Comparison of ENCODE assay signal across 9 mouse cellular contexts in the genomic region with DNA sequence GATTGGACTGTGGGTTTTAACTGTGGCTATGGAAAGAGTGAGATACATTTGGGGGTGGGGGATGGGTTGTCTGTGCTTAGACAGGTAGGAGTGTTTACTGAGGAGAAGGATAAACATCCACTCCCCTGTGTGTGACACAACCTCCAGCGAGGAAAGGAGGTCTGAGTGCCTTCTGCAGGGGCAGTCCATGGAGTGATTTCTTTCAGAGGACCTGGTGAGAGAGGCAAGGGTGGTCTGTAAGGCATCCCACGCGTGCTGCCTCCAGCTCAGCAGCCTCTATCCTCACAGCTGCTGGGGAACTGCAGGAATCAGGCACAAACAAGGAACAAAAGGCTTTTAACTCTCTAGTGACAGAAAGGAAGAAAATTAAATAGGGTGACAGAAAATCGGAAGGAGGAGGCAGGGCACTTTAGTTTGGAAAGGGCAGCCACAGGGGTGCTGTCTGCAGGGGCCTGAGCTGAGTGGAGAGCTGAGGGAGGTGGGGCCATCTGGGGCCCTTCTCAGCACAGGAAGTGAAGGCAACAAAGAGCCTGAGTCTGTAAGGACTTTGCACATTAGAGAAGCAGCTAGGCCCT. TPM values are rescaled to one million over a fixed set of nuclear protein-coding genes. Genes with fewer than 3 reads are reported as not detected.
DNase-seq lines count a peak whose midpoint lies in the region; ATAC-seq and TF ChIP-seq lines count a peak whose summit lies in the region.
"Had no signal": no experiment of that assay in that cellular context is flagged by ENCODE, and none has a peak within 500 bp of the region (broad histone marks: within the 10 kb centered on the region; RNA-seq: fewer than 3 reads in every experiment).

No protein-coding gene starts in this region.

- WGBS in hindbrain, embryonic 13.5 days = 7% methylated on average over 4 of the region's 4 CpGs
- 5% methylated on average over 4 of the region's 4 CpGs for WGBS in midbrain, embryonic 16.5 days

- no peaks in the 10 kb centered on the region for H3K27me3 ChIP-seq in MEL (ENCODE audit: control insufficient read depth in 1 of 2, insufficient read depth in 2 of 2, low read length in 2 of 2)
- 0 out of 2 replicates have a peak, but pooled peaks cover 3% of the 10 kb centered on the region for H3K27me3 ChIP-seq in hindbrain, embryonic 13.5 days
- H3K27me3 ChIP-seq in midbrain, embryonic 16.5 days (ENCODE audit: control insufficient read depth, insufficient read depth, low read depth, low read length) = no peaks in the 10 kb centered on the region

- H3K4me1 ChIP-seq in MEL (ENCODE audit: control insufficient read depth in 1 of 2, insufficient read depth in 2 of 2, low read length in 2 of 2) = peaks cover 0 to 12% of the 10 kb centered on the region in 2 experiments; a peak in 2 of 4 replicates
- peaks cover 12% of the 10 kb centered on the region for H3K4me1 ChIP-seq in hindbrain, embryonic 13.5 days (replicated peaks)
- H3K4me1 ChIP-seq in midbrain, embryonic 16.5 days (ENCODE audit: control insufficient read depth, insufficient read depth, low read length) = peaks cover 8% of the 10 kb centered on the region

- H3K27ac ChIP-seq in MEL (ENCODE audit: control insufficient read depth, low read depth, low read length) = peak overlapping the region; percentile 64; the same call in 1 of the 2 replicates
- H3K27ac ChIP-seq in hindbrain, embryonic 13.5 days = peak overlapping the region; percentile 35
- H3K27ac ChIP-seq in midbrain, embryonic 16.5 days (ENCODE audit: low read length) = no peak overlapping the region

- H3K36me3 ChIP-seq in MEL (ENCODE audit: control insufficient read depth in 1 of 2, insufficient read depth in 2 of 2, low read length in 2 of 2) = peaks cover 0 to 10% of the 10 kb centered on the region in 2 experiments; a peak in 2 of 4 replicates
- no peaks in the 10 kb centered on the region for H3K36me3 ChIP-seq in hindbrain, embryonic 13.5 days
- H3K36me3 ChIP-seq in midbrain, embryonic 16.5 days (ENCODE audit: control insufficient read depth, insufficient read depth, low read length) = no peaks in the 10 kb centered on the region

- H3K4me3 ChIP-seq in MEL (ENCODE audit: control insufficient read depth in 1 of 2, insufficient read depth in 1 of 2, low read depth in 2 of 2, low read length in 2 of 2) = no peak overlapping the region
- H3K4me3 ChIP-seq in hindbrain, embryonic 13.5 days = no peak overlapping the region
- H3K4me3 ChIP-seq in midbrain, embryonic 16.5 days (ENCODE audit: low read depth, low read length) = no peak overlapping the region

- no peak overlapping the region for H3K9ac ChIP-seq in MEL (ENCODE audit: control insufficient read depth, low read depth, low read length, poor library complexity, severe bottlenecking)
- H3K9ac ChIP-seq in hindbrain, embryonic 13.5 days = 0 out of 2 replicates have a peak overlapping the region, but pooled peaks have one; percentile 24
- H3K9ac ChIP-seq in midbrain, embryonic 16.5 days (ENCODE audit: low read depth, low read length) = peak overlapping the region; percentile 17; the same call in 1 of the 2 replicates

- H3K4me2 ChIP-seq in hindbrain, embryonic 13.5 days = 0 out of 2 replicates have a peak overlapping the region, but pooled peaks have one; percentile 1
- H3K4me2 ChIP-seq in midbrain, embryonic 16.5 days (ENCODE audit: low read length) = no peak overlapping the region

- no peak for TF ChIP-seq EP300 in MEL (IDR thresholded peaks at IDR 0.05; ENCODE audit: low read depth in 1 of 2, low read length in 2 of 2)

- H3K79me2 ChIP-seq in MEL (ENCODE audit: control insufficient read depth, insufficient read depth, low read length, poor library complexity) = no peaks in the 10 kb centered on the region; the same call in 1 of the 2 replicates

- TF ChIP-seq POLR2A in MEL (IDR thresholded peaks at IDR 0.05; ENCODE audit: control insufficient read depth in 1 of 2, insufficient read depth in 1 of 2, low read depth in 1 of 2, low read length in 2 of 2, poor library complexity in 1 of 2) = no peak

- no peaks in the 10 kb centered on the region for H3K9me3 ChIP-seq in MEL (replicated peaks; ENCODE audit: insufficient read depth, low read length)
- H3K9me3 ChIP-seq in hindbrain, embryonic 13.5 days = no peaks in the 10 kb centered on the region
- H3K9me3 ChIP-seq in midbrain, embryonic 16.5 days (replicated peaks; ENCODE audit: control insufficient read depth, low read length, poor library complexity, severe bottlenecking) = no peaks in the 10 kb centered on the region

- no peak for TF ChIP-seq CTCF in MEL (IDR thresholded peaks at IDR 0.05 in 2 of 3, conservative IDR thresholded peaks at IDR 0.05 in 1 of 3; ENCODE audit: control insufficient read depth in 1 of 3, insufficient read depth in 1 of 3, low read depth in 2 of 3, low read length in 3 of 3, poor library complexity in 1 of 3, severe bottlenecking in 1 of 3)

- ATAC-seq in hindbrain, embryonic 13.5 days (ENCODE audit: low FRiP score) = no peak; the same call in 1 of the 2 replicates
- peak; percentile 79 for ATAC-seq in midbrain, embryonic 16.5 days

- DNase-seq in B cell, adult 2 months = peak; percentile 32 to 42
- DNase-seq in MEL (ENCODE audit: low read depth, low spot score) = no peak
- DNase-seq in left cerebral cortex, adult 8-10 months (ENCODE audit: low spot score in 2 of 2) = no peak
- DNase-seq in left cerebral cortex, postnatal 14 days (ENCODE audit: low spot score in 2 of 2) = no peak
- no peak for DNase-seq in left cerebral cortex, postnatal 36 days (ENCODE audit: low spot score in 2 of 2)
- DNase-seq in right cerebral cortex, postnatal 4 days = no peak
- DNase-seq: kidney, adult 9 months had no signal

- no peak for TF ChIP-seq RAD21 in MEL (IDR thresholded peaks at IDR 0.05; ENCODE audit: low read depth, low read length)

- intact Hi-C loops in left cerebral cortex, postnatal 14 days (cut with DNase I) = no loop called here
- intact Hi-C loops in left cerebral cortex, postnatal 36 days (cut with DNase I) = no loop called here

TF ChIP-seq in MEL, 35 proteins besides CTCF, POLR2A, EP300 and RAD21:
- no peak for TF ChIP-seq SMC3 (IDR thresholded peaks at IDR 0.05; ENCODE audit: low read depth, low read length)
- TF ChIP-seq MAX (IDR thresholded peaks at IDR 0.05; ENCODE audit: low read length) = no peak
- TF ChIP-seq HCFC1 (IDR thresholded peaks at IDR 0.05; ENCODE audit: low read depth, low read length) = no peak
- no peak for TF ChIP-seq GABPA (IDR thresholded peaks at IDR 0.05; ENCODE audit: low read depth, low read length)
- no peak for TF ChIP-seq MAZ (IDR thresholded peaks at IDR 0.05; ENCODE audit: low read depth, low read length)
- TF ChIP-seq ZMIZ1 (IDR thresholded peaks at IDR 0.05; ENCODE audit: low read depth, low read length) = no peak
- no peak for TF ChIP-seq TBP (IDR thresholded peaks at IDR 0.05; ENCODE audit: low read depth, low read length)
- TF ChIP-seq ZNF384 (IDR thresholded peaks at IDR 0.05; ENCODE audit: low read depth, low read length) = no peak
- no peak for TF ChIP-seq MXI1 (IDR thresholded peaks at IDR 0.05; ENCODE audit: low read depth, low read length)
- no peak for TF ChIP-seq KAT2A (conservative IDR thresholded peaks at IDR 0.05; ENCODE audit: low read depth, low read length)
- TF ChIP-seq NELFE (IDR thresholded peaks at IDR 0.05; ENCODE audit: low read depth, low read length) = no peak
- TF ChIP-seq TCF12 (IDR thresholded peaks at IDR 0.05; ENCODE audit: low read depth, low read length) = no peak
- TF ChIP-seq ZC3H11A (IDR thresholded peaks at IDR 0.05; ENCODE audit: low read depth, low read length) = no peak
- TF ChIP-seq E2F4 (IDR thresholded peaks at IDR 0.05; ENCODE audit: borderline replicate concordance, low read depth, low read length) = no peak
- TF ChIP-seq RCOR1 (IDR thresholded peaks at IDR 0.05; ENCODE audit: low read depth, low read length) = no peak

RNA-seq across cellular contexts. Expression of gene Lrmp, which starts 0.7 kb away (rescaled TPM):
- total RNA-seq in MEL (2012; rRNA removed) = 60.4 and 70.1 TPM in 2 replicates
- 10 to 100 TPM in 1 of 2 experiments, not detected in 1; 64.3 TPM for polyA plus RNA-seq in MEL (2012; ENCODE audit: insufficient read depth in 1 of 2, insufficient read length in 2 of 2, low read depth in 1 of 2, low replicate concordance in 2 of 2, missing spikeins in 1 of 2)
- 1.1 and 2.4 TPM in 2 replicates for polyA plus RNA-seq in hindbrain, embryonic 13.5 days (2015; fragmentation: Nextera tagmentation; extraction: Ambion mirVana)
- 0.61 and 0.75 TPM in 2 replicates for polyA plus RNA-seq in midbrain, embryonic 16.5 days (2015; fragmentation: Nextera tagmentation; extraction: Ambion mirVana)
- total RNA-seq in left cerebral cortex, adult 8-10 months (2022) = 1 to 10 TPM; 1.8 to 8.3 (median 4.6) TPM
- 1 to 10 TPM; 2.0 to 3.1 TPM for total RNA-seq in left cerebral cortex, postnatal 14 days (2021)
- total RNA-seq in left cerebral cortex, postnatal 36 days (2021) = 1 to 10 TPM; 2.0 to 4.3 TPM

RNA-seq across cellular contexts. Expression of gene Bcat1, which starts 40.2 kb away (rescaled TPM):
- not detected in 2 replicates for total RNA-seq in MEL (2012; rRNA removed)
- not detected for polyA plus RNA-seq in MEL (2012; ENCODE audit: insufficient read depth in 1 of 2, insufficient read length in 2 of 2, low read depth in 1 of 2, low replicate concordance in 2 of 2, missing spikeins in 1 of 2)
- 98.5 and 101 TPM in 2 replicates for polyA plus RNA-seq in hindbrain, embryonic 13.5 days (2015; fragmentation: Nextera tagmentation; extraction: Ambion mirVana)
- 104 and 106 TPM in 2 replicates for polyA plus RNA-seq in midbrain, embryonic 16.5 days (2015; fragmentation: Nextera tagmentation; extraction: Ambion mirVana)
- 10 to 100 TPM; 92.3 to 98.0 (median 95.9) TPM for total RNA-seq in left cerebral cortex, adult 8-10 months (2022)
- total RNA-seq in left cerebral cortex, postnatal 14 days (2021) = 10 to 100 TPM; 67.3 to 67.4 TPM
- total RNA-seq in left cerebral cortex, postnatal 36 days (2021) = 10 to 100 TPM; 81.0 to 83.1 TPM

Comparison
In these comparisons a context has a peak if more than half of its experiments do, and no peak if none do; other contexts are left out.
1. DNase-seq: peak in B cell, adult 2 months (2 of 2); none in MEL (single experiment), left cerebral cortex, adult 8-10 months (0 of 2), left cerebral cortex, postnatal 14 days (0 of 2), left cerebral cortex, postnatal 36 days (0 of 2) and right cerebral cortex, postnatal 4 days (single experiment).
2. RNA of gene Bcat1, which starts 40.2 kb away (total RNA-seq): 92.3 to 98.0 TPM in left cerebral cortex, adult 8-10 months, 81.0 to 83.1 TPM in left cerebral cortex, postnatal 36 days and 67.3 to 67.4 TPM in left cerebral cortex, postnatal 14 days; not detected in MEL; every median in the first group is over 10 times any median in the second.